Mouse (Mus musculus) regulatory T cell (primary cell): ENCODE measurements around the gene Ipo9.

Source experiments
- in situ Hi-C: fragments of 300-600 bp; cut with MboI, MseI; formaldehyde crosslinking; loops from one replicate; pipeline ENCODE4 v1.15.1; 2025; ENCODE audit warnings: high pct_unique_total_duplicates

Ipo9 gene

GRCm38 (mm10) chr1:135368982-135369381, 61.3 kb downstream of the Ipo9 start:
- in situ Hi-C loops: loop anchor here (25.0 kb wide), 1 partner anchor 207 kb away; the partner anchor contains the start of gene Gpr37l1

DNA sequence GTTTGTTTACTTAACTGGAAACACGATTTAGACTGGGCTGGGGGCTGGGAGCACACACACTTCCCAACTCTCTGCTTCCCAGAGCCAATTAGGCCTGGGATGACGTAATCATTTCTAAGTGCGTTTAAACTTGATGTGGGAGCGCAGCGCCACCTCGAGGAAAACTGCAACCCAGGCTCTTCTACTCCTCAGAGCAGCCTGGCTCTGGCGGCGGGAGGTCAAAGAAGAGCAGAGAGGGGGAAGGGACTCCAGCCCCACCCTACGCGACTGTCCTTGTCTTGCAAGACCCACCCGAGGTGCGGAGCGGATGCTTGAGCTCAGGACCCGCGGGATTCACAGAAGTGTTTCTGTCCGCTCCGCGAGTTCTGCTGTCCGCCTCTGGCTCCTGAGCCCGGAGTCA, 62.1 kb downstream of the Ipo9 start:
- in situ Hi-C loops: loop anchor here (25.0 kb wide), 1 partner anchor 206 kb away; the partner anchor contains the start of gene Gpr37l1

- in situ Hi-C loops: loop anchor here (25.0 kb wide), 1 partner anchor 205 kb away; the partner anchor contains the start of gene Gpr37l1
Measured at GRCm38 (mm10) chr1:135367595-135367994, 62.7 kb downstream of the Ipo9 start.

DNA sequence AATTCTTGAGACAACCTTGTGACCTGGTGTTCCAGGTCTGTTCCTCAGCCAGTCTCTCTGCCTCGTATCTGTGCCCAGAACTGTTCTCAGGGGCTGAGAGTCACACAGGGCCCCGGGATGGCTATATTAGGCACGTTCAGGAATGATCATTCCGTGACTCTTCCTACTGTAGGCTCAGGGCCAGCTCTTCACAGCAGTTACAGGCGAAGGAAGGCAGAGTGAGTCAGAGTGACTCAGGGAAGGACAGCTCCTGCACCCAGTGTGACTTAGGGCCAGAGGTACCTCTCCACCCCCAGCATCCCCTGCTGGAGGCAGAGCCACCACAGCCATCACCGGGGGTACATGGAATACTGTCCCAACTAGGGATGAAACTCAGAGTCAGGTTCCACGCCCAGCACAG, 63.3 kb downstream of the Ipo9 start:
- in situ Hi-C loops: loop anchor here (25.0 kb wide), 1 partner anchor 205 kb away; the partner anchor contains the start of gene Gpr37l1

- in situ Hi-C loops: loop anchor here (25.0 kb wide), 1 partner anchor 204 kb away; the partner anchor contains the start of gene Gpr37l1
Measured at GRCm38 (mm10) chr1:135366380-135366779, 63.9 kb downstream of the Ipo9 start.

DNA sequence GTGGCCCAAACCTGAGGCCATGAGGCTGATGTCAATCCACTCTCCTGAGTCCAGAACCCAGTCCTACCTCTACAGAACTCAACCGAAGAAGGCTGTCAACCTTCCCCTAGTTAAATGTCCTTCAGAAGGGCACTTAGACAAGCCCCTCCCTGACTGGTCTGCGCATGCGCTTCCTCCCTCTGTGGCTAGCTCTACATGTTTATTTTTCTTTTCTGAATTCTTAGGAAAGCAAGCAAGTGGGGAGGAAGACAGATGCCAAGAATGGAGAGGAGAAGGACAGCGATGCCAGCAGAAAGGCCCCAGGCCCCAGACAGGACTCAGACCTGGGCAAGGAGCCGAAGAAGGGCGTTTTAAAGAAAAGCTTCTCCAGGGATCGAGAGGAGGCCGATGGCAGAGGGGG, 66.9 kb downstream of the Ipo9 start:
- in situ Hi-C loops: loop anchor here (25.0 kb wide), 1 partner anchor 201 kb away; the partner anchor contains the start of gene Gpr37l1

GRCm38 (mm10) chr1:135362115-135362514, 68.2 kb downstream of the Ipo9 start:
- in situ Hi-C loops: loop anchor here (25.0 kb wide), 1 partner anchor 200 kb away; the partner anchor contains the start of gene Gpr37l1

DNA sequence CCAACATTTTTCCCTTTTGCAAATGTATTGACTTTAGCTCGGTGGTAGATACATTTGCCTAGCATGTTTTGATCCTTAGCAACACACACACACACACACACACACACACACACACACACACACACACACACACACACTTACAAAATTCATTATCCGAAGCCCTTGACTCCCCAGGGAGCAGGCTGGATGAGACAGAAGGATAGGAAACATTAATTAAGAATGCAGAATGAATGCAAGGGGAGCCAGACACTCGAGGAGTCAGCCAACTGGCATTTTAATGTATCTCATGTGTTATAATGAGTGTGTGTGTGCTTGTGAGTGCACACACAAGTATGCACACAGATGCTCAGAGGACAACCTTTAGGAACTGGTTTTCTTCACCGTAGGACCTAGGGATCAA, 68.8 kb downstream of the Ipo9 start:
- in situ Hi-C loops: loop anchor here (25.0 kb wide), 1 partner anchor 199 kb away; the partner anchor contains the start of gene Gpr37l1

GRCm38 (mm10) chr1:135359071-135359470, 71.2 kb downstream of the Ipo9 start:
- in situ Hi-C loops: loop anchor here (25.0 kb wide), 1 partner anchor 197 kb away; the partner anchor contains the start of gene Gpr37l1

GRCm38 (mm10) chr1:135351953-135352352, 78.3 kb downstream of the Ipo9 start:
- in situ Hi-C loops: loop anchor here (25.0 kb wide), 1 partner anchor 190 kb away; the partner anchor contains the start of gene Gpr37l1

DNA sequence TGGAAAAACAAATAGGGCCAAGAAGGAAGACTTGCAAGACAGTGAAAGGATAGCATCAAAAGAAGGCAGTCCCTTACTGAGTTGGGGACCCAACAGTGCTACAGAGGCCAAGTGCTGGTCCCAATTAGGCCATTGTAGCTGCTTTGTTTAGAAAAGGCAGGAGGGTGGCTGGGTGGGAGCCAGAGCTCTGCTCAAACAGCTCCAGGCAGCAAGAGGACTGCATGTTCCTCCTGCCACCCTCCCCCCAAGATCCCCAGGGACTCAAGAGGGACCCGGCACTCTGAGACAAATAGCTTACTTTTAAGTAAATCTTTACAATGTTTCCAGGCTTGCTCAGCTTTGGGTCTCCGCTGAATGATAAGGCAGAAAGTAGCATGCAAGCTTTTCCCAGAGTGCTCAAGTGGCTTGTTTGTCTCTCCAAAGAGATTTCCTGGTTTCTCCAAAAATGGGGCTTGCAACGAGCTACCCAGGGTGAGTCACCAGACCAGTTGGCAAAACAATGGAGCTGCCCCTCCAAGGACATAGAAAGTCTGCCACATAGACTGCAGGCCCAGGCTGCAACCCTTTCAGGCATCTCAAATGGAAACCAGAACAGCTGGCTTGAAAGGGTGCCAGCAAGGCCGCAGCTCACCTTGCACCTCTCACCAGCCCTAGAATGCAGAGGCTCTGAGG, 82.7 kb downstream of the Ipo9 start:
- in situ Hi-C loops: loop anchor here (25.0 kb wide), 1 partner anchor 1335 kb away; no protein-coding TSS in a partner anchor

DNA sequence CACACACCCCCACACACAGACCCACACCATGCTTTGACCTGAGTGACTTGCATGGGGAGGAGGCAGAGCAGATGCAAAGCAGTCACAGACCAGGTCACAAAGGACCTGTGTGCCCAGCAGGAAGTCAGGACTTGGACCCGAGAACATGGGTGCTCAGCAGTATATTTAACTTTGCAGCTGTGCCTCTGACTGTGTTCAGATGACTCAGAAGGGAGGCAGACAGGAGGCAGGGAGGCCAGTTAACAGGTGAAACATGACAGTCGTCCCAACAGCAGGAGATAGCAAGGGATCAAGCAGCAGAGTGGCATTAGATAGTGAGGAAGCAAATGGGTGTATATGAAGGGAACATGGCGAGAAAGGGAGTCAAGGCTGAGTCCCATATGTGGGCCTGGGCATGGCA, 83.4 kb downstream of the Ipo9 start:
- in situ Hi-C loops: loop anchor here (25.0 kb wide), 1 partner anchor 1335 kb away; no protein-coding TSS in a partner anchor

DNA sequence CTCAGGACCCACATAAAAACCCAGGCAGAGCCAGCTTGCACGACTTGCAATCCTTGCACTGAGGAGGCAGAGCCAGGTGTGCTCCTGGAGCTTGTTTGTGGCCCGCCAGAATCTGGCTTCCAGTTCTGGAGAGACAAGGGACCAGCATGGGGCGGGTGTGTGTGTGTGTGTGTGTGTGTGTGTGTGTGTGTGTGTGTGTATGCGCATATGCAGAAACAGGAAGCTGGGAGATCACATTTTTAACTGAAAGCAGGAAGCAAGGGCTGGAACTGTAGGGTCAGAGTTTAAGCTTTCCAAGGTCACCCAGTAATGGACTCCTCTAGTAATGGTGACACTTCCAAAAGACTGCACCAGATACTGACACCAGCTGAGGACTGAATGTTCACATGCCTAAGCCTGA, 86.3 kb downstream of the Ipo9 start:
- in situ Hi-C loops: loop anchor here (25.0 kb wide), 1 partner anchor 1332 kb away; no protein-coding TSS in a partner anchor

DNA sequence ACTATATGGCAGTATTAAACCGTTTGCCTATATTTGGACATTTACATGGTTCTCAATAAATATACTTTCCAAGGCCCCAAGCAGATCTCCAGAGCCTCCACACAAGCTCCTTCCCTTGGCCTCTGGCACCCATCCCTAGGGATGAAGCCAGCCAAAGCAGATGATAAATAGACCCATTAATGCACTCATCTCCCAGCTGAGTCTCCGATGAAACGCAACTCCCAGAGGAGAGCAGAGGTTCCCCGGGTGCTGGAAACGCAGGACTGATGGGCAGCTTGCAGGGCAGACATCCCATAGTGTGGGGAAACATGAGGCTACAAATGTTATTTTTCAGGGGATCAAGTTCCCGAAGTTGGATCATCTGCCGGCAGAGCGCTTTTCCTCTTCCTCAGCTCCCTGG, 88.4 kb downstream of the Ipo9 start:
- in situ Hi-C loops: loop anchor here (25.0 kb wide), 1 partner anchor 1330 kb away; no protein-coding TSS in a partner anchor
